Mouse (Mus musculus): ENCODE measurements at regions not wholly inside any gene's neighbourhood (a gene's known extent, or its start where the extent isn't known, plus 50 kb on each side); places are given as distances from the start of the nearest gene placed in this dataset.
"Not testable (repeated sequence)": the region's sequence is repeated elsewhere in the genome, so short reads cannot be mapped to it uniquely, and the experiment has no call there.

- DNase-seq (ENCODE audit: low spot score in 2 of 2): no peak
These were observed 259.0 kb downstream of the Nek10 start for GRCm38 (mm10) chr14:15061966-15062860.

GRCm38 (mm10) chr14:15062861-15063418 lies 259.7 kb downstream of the Nek10 start:
- DNase-seq (ENCODE audit: low spot score in 2 of 2): no peak

- DNase-seq (ENCODE audit: low spot score in 2 of 2): no peak
These were observed 261.8 kb downstream of the Nek10 start for GRCm38 (mm10) chr14:15064991-15065525.

- DNase-seq (ENCODE audit: low spot score in 2 of 2): no peak
These were observed 272.7 kb downstream of the Nek10 start for GRCm38 (mm10) chr14:15075877-15076276.

- DNase-seq (ENCODE audit: low spot score in 2 of 2): no peak
These were observed 279.7 kb downstream of the Nek10 start for GRCm38 (mm10) chr14:15082889-15083288.

GRCm38 (mm10) chr14:15083812-15084211 lies 280.6 kb downstream of the Nek10 start:
- DNase-seq (ENCODE audit: low spot score in 2 of 2): no peak

GRCm38 (mm10) chr14:15087061-15087460 lies 283.8 kb downstream of the Nek10 start:
- no peak for DNase-seq (ENCODE audit: low spot score in 2 of 2)

GRCm38 (mm10) chr14:15096865-15097264 lies 293.6 kb downstream of the Nek10 start:
- DNase-seq (ENCODE audit: low spot score in 2 of 2): no peak

DNA sequence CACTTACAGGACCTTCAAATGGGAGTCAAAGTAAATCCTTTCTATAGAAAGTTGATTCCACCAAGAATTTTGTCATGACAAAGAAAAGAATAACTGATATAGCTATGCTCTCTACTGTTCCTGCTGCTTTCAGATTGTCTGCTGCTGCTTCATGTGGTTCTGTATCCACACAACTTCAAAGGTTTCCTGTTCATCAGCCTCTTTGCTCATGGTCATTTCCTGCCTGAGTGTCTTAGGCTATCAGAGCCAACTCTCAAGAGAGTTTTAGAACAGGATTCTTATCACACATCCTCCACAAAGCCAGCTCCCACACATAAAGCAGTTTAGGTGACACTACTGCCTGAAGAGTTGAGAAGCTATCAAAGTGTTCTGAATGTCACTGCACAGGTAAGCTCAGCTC lies 296.7 kb downstream of the Nek10 start:
- no peak for DNase-seq (ENCODE audit: low spot score in 2 of 2)

- DNase-seq (ENCODE audit: low spot score in 2 of 2): no peak
These were observed 304.6 kb downstream of the Nek10 start for GRCm38 (mm10) chr14:15107795-15108321.

DNA sequence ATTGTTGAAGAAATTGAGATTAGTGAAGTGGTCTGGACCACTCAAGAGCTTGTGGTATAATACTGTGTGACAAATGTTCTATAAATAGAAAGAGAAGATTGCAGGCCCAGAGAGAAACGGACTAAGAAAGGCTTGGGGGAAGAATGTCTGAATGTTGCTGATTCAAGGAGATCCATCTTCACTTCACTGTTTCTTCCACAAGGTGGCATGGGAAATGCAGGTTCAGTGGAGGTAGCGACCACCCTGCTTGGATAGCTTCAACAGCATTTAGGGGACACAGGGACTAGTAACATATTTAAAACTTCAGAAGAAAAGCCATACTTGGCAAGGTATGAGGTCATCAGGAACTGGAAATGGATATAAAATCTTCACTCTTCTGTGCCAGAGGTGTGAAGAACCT lies 316.5 kb downstream of the Nek10 start:
- peak in 1 of 2 experiments; percentile 5 for DNase-seq (ENCODE audit: low spot score in 2 of 2)

- DNase-seq (ENCODE audit: low spot score in 2 of 2): no peak
These were observed 310.6 kb downstream of the Lrrc3b start for GRCm38 (mm10) chr14:15128157-15128556.

- DNase-seq (ENCODE audit: low spot score in 2 of 2): not testable (repeated sequence)
These were observed 297.9 kb downstream of the Lrrc3b start for GRCm38 (mm10) chr14:15140871-15141270.

DNA sequence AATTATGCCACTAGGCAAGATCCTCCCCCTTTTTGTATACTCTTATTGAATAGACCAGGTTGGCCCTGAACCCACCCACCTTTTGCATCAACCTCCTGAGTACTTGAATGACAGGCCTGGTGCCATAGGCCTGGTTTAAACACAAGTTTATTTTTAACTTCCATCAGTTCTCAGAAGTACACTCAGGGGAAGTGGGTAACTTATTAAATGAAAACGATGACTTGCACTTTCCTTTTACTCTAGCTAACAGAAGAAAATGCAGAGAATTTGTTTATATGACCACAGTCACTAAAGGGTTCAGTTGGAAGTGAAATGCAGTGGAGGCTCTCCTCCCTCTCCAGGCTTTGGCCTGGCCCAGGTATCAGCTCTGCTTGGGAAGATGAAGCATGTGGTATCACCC lies 295.9 kb downstream of the Lrrc3b start:
- DNase-seq (ENCODE audit: low spot score in 2 of 2): no peak

DNA sequence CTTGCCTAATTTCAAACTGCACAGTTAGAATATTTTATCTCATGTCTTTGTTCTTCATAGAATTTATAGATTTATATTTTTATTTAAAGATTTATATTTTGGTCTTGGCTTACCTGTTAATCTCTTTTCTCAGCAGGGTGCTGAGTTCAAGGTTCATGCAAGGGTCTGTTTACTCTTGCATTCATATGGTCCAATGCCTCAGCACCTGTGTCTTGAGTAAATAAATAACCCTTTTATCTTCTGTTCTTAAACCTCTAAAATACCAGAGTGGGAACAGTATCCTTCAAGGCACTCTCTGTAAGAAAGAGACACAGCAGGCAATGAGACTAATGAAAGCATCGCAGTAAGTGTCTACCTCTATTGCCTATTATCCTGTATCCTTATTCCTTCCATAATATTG lies 290.3 kb downstream of the Lrrc3b start:
- DNase-seq (ENCODE audit: low spot score in 2 of 2): no peak
